Mouse (Mus musculus) retina, embryonic 14.5 days (tissue): ENCODE measurements around the gene Slc13a5.

Experiments used
- DNase-seq: peaks from one replicate; pipeline ENCODE4 v3.0.0-alpha.2; 2015; ENCODE audit warnings: low spot score

Slc13a5 gene

GRCm38 (mm10) chr11:72266960-72267560, at the start of gene Slc13a5:
Gene Slc13a5 (minus strand): TSS chr11:72267222.
- DNase-seq = peak; percentile 66

- peak; percentile 16 for DNase-seq
Measured at GRCm38 (mm10) chr11:72314151-72314895, 47.3 kb upstream of the Slc13a5 start, which contains the start of gene Fbxo39. Gene Fbxo39 (plus strand): TSS chr11:72314444.

DNA sequence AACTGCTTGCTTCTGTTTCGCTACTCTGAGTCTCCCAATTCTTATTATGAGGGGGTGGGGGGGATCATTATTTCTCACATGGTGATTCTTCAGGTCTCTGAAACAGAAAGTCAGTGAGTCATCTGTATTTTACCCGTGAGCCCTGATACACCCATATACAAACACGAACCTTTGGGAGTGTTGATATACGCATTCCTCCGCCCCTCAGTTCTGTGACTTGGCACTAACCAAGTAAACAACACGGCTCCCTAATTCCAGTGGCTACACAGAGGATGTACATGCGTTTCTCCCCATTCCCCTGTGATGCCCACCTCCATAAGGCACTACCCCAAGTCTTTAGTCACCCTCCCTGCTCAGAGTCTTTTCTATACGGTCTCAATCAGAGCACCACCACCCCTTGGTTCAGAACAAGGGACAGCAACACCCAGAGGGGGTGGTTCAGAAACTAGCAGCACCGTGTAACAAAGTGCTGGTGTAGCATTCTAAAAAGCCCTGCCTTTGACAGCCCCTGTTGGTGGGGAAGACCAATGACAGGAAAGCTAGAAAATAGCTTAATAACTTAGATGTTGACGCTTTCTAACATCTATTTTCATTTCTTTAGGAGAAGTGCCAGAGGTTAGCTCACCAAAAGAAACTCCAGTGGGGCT, 44.5 kb upstream of the Slc13a5 start:
- no peak for DNase-seq

DNA sequence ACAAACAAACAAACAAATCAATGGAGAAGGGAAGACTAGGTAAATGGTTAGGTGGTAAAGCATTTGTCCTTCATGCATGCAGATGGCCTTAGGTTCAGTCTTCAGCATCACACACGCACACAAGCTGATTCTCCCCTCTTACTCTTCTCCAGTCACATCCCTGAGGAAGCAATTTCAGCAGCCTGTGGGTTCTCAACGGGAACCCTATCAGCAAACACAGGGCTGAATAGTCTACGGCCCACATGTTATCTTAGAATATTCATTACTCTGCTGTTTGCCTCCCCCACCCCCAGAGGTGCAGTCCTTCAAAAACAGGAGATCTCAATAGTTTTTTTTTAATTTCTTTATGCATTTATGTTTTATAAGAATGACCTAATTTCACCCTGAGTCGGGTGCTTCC, 43.5 kb upstream of the Slc13a5 start:
- DNase-seq = no peak

DNA sequence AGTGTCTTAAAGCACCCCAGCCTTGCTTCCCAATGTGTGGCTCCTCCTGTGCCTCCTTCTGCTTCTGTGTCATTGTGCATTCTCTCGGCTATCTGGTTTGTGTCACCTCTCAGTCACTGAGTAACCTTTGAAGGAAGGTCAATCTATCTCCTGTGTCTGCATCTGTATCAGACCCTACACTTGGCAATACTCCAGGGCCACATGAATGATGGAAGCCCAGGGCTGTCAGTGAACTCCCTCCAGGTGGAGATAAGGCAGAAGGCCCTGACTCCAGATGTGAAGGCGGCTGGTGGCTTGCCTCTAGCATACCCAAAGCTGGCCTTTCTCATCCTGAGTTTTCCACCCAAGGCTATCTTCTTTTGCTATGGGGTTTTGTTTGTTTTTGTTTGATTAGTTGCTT, 42.0 kb upstream of the Slc13a5 start:
- no peak for DNase-seq

- no peak for DNase-seq
Measured at GRCm38 (mm10) chr11:72307461-72307860, 40.4 kb upstream of the Slc13a5 start.

DNA sequence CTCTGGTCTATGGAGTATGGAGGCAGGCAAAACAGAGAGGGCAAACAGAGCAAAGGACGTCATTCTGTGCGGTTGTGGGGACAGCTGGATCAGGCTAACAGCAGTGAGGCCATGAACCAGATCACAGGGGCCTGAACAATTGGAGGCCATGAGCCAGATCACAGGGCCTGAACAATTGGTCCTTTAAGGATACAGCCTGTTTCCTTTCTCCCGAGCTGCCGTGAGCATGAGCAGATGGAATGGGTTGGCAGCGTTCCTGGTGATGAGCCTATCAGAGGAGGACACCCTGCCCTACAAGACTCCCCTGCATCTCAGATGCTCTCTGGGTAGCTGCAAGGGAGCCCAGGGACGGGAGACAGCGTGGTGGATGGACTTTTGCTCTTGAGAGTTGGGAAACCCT, 35.2 kb upstream of the Slc13a5 start:
- no peak for DNase-seq

DNA sequence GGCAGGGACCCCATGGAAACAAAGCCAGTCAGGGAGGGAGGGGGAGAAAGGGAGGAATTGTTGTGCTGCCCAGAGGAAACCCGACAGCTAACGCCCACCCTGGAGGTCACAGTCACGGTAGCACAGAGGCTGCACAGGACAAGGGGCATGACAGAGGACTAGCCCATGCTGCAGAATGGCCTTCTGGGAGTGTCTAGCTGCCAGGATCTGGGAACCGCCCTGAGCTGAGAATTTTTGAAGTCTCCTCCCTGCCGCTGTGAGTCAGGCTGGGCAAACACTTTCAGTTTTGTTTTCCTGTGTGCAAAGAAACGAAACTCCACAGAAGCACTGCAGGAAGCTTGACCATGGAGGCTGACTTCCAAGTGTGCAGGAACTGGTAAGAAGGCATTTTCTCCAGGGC, 34.3 kb upstream of the Slc13a5 start, which contains the start of gene Xaf1:
Gene Xaf1, plus strand, starts transcription at position 296 of the 400 bp plus-strand sequence.
- peak; percentile 5 for DNase-seq

DNA sequence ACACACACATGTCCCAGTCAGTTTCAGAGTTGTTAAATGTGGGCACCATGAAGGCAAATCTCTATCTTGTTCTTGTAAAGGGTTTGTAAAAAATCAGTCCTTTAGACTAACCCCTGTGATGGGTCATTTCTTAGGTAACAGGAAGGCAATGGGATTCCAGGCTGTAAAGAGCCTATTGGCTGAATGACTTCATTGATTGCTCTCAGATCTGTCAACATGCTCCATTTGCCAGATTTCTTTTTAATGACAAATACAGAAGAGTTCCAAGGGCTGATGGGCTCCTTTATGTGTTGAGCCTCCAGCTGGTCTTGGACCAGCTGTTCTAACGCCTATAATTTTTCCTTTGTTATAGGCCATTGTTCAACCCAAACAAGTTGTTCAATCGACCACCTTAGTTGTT, 26.1 kb upstream of the Slc13a5 start:
- DNase-seq = no peak

GRCm38 (mm10) chr11:72287543-72287942, 20.5 kb upstream of the Slc13a5 start:
- DNase-seq = no peak

DNA sequence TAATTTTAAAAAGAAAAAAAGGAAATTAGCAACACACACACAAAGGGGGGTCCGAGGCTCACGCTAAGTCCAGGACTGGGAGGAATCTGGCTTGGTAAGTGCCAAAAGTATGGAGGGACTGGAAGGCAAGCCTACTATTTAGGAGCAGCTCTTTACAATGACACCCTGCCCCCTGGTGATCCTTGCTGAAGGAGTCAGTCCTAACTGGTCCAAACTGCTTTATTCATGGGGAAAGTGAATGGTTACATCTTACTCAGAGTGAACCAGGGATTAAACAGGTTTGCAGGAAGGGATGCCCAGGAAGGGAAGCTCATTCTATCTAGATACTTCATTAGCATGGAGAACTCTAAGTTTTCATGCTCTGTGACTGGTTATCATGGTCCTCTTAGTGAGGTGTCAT, 20.1 kb upstream of the Slc13a5 start:
- DNase-seq = no peak

- no peak for DNase-seq
Measured at GRCm38 (mm10) chr11:72286651-72287050, 19.6 kb upstream of the Slc13a5 start.

DNA sequence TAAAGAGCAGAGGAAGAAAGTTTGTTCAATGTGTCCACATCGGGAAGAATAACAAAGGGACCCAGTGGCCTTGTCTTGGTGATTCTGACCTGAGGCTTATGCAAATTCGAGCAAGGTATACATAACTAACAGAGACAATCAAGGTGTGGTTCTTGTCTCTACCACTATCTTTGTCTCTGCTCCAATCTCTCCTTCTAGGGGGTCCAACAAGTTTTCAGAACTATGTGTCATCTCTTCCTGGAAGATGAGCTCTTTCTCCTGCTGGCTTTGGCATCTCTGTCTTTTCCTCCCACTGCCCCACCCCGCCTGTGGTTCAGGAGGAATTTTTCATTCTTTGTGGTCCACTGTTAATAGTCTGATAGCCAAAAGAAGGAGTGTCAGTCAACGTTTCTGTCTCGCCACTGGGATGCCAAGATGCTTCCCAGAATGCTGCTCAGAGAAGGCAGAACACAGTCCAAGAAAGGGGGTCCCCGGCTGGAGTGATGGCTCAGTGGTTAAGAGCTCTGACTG, 19.0 kb upstream of the Slc13a5 start:
- no peak for DNase-seq

- DNase-seq = no peak
Measured at GRCm38 (mm10) chr11:72284532-72285182, 17.6 kb upstream of the Slc13a5 start.

- no peak for DNase-seq
Measured at GRCm38 (mm10) chr11:72283486-72284224, 16.6 kb upstream of the Slc13a5 start.

- DNase-seq = no peak
Measured at GRCm38 (mm10) chr11:72281852-72282400, 14.9 kb upstream of the Slc13a5 start.

DNA sequence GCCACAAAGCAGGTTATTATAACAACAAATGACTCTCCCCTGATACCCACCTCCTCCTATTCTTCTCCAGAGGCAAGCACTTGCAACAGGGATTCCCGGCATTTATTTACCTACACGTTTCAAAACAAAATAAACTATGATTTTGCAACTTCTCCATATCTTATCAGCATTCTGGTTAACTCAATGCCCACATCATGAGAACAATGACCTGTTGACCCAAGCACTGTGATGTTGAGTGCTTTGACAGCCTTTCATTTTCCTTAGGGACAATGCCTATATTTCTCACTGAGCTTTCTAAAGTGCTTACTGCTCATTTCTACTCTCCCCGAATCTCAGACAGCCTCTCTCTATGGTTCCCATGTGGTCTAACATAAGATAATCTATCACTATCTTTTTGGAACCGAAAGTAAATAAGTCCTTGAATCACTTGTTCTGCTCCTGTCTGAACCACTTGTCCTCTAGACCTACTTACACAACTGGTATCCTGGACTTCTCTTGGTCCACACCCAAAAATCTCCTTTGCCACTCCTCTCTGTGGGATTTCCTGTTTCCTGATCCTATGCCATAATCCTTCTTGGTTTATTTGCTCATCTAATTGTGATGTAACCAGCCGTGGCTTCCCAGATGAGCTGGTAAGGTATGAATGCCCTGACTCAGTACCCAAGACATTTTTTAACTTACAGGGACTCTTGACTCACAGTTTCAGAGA, 14.3 kb upstream of the Slc13a5 start:
- DNase-seq = no peak

- no peak for DNase-seq
Measured at GRCm38 (mm10) chr11:72273341-72273740, 6.3 kb upstream of the Slc13a5 start.

- DNase-seq = no peak
Measured at GRCm38 (mm10) chr11:72271761-72272160, 4.7 kb upstream of the Slc13a5 start.

- peak; percentile 79 for DNase-seq
Measured at GRCm38 (mm10) chr11:72266207-72266959, 639 bp downstream of the Slc13a5 start.
